Mouse (Mus musculus) liver, adult 2 months (tissue): ENCODE results near the gene Tlk1. TPM values are rescaled to one million over a fixed set of nuclear protein-coding genes. Genes with fewer than 3 reads are reported as not detected.

Source experiments
- DNase-seq: peaks from one replicate; pipeline ENCODE4 v3.0.0-alpha.2; 2011; ENCODE audit warnings: low read depth, low spot score; ENCODE audit errors: extremely low read depth
- H3K27ac ChIP-seq: fragments of 200-500 bp; replicated peaks from 2 replicates; pipeline ENCODE4 v1.5.1; 2012; ENCODE audit warnings: low read depth, mild to moderate bottlenecking, control low read depth, inconsistent platforms, low read length; ENCODE audit not compliant: insufficient read depth
- H3K27me3 ChIP-seq: fragments of 200-500 bp; 2 replicates; pipeline ENCODE4 v1.6.1; 2012; ENCODE audit warnings: mild to moderate bottlenecking, moderate library complexity, low read length, inconsistent platforms; ENCODE audit not compliant: control insufficient read depth, insufficient read depth
- H3K36me3 ChIP-seq: fragments of 200-500 bp; 2 replicates; pipeline ENCODE4 v1.6.1; 2012; ENCODE audit warnings: low read length, inconsistent platforms; ENCODE audit not compliant: control insufficient read depth, insufficient read depth
- H3K4me1 ChIP-seq: fragments of 200-500 bp; 2 replicates; pipeline ENCODE4 v1.6.1; 2011; ENCODE audit warnings: low read length; ENCODE audit not compliant: control insufficient read depth, insufficient read depth
- H3K4me3 ChIP-seq: fragments of 200-500 bp; 2 replicates; pipeline ENCODE4 v1.5.1; 2011; ENCODE audit warnings: low read depth, mild to moderate bottlenecking, control low read depth, low read length, moderate library complexity; ENCODE audit not compliant: insufficient read depth
- H3K79me2 ChIP-seq: fragments of 200-500 bp; 2 replicates; pipeline ENCODE4 v1.6.1; 2012; ENCODE audit warnings: inconsistent platforms, mild to moderate bottlenecking, low read length, moderate library complexity; ENCODE audit not compliant: control insufficient read depth, insufficient read depth
- H3K9ac ChIP-seq: fragments of 200-500 bp; 2 replicates; pipeline ENCODE4 v1.6.1; 2012; ENCODE audit warnings: low read depth, mild to moderate bottlenecking, control low read depth, inconsistent platforms, low read length
- CTCF ChIP-seq: fragments of 200-500 bp; IDR thresholded peaks from 2 replicates; pipeline ENCODE4 v1.5.1; 2011; ENCODE audit warnings: low read depth, low read length, control low read depth
- POLR2A ChIP-seq: fragments of 200-500 bp; IDR thresholded peaks from 2 replicates; pipeline ENCODE4 v1.6.1; 2011; ENCODE audit warnings: low read length, control low read depth; ENCODE audit not compliant: insufficient read depth; ENCODE audit errors: extremely low read depth
- WGBS: fragments of 180-500 bp; shearing (Covaris S2); methylation state at CpG from one replicate; pipeline ENCODE4 v1.1.7; 2018; 5-methylcytosine and 5-hydroxymethylcytosine counted together
- polyA plus RNA-seq: library from polyadenylated mRNA; depleted of rRNA; stranded (reverse); fragments of >200 nt; gene quantifications from 2 replicates; pipeline ENCODE4 v1.2.3, GENCODE M21; 2012; rRNA removed
- total RNA-seq: library from RNA; depleted of rRNA; stranded (reverse); fragments of >200 nt; gene quantifications from 2 replicates; pipeline ENCODE4 v1.2.3, GENCODE M21; 2014; rRNA removed

The Tlk1 gene
- total and polyA plus RNA-seq, 2 experiments: 5.6 to 21.4 TPM

GRCm38 (mm10) chr2:70672476-70672875 is 153.1 kb downstream of the Tlk1 start:
- Histone ChIP-seq H3K4me1 (peaks cover 25% of the 10 kb centered on the region), H3K36me3 (peaks cover 2% of the 10 kb centered on the region; the same call in 1 of the 2 replicates), H3K27ac (no peak overlapping the region), H3K4me3 (no peak overlapping the region), H3K9ac (no peak overlapping the region), H3K79me2 (peaks cover 31% of the 10 kb centered on the region; the same call in 1 of the 2 replicates), H3K27me3 (no peaks in the 10 kb centered on the region)
- no peak for DNase-seq
- no peak for TF ChIP-seq CTCF
- no peak for TF ChIP-seq POLR2A
- 69% methylated on average over 2 of the region's 2 CpGs for whole genome bisulfite sequencing

GRCm38 (mm10) chr2:70669896-70670295 is 155.6 kb downstream of the Tlk1 start:
- peaks cover 31% of the 10 kb centered on the region; the same call in 1 of the 2 replicates for H3K79me2 ChIP-seq
- 23% methylated on average over 2 of the region's 2 CpGs for WGBS
- no peak for TF ChIP-seq CTCF
- no peak for TF ChIP-seq POLR2A
- H3K9ac ChIP-seq: no peak overlapping the region
- H3K4me1 ChIP-seq: peaks cover 41% of the 10 kb centered on the region
- no peak for DNase-seq
- no peaks in the 10 kb centered on the region for H3K27me3 ChIP-seq
- H3K27ac ChIP-seq: no peak overlapping the region
- H3K36me3 ChIP-seq: no peaks in the 10 kb centered on the region
- no peak overlapping the region for H3K4me3 ChIP-seq

GRCm38 (mm10) chr2:70669241-70669640 is 156.3 kb downstream of the Tlk1 start:
- DNase-seq: no peak
- Histone ChIP-seq H3K4me1 (peaks cover 40% of the 10 kb centered on the region), H3K79me2 (peaks cover 32% of the 10 kb centered on the region; the same call in 1 of the 2 replicates), H3K36me3 (no peaks in the 10 kb centered on the region), H3K4me3 (no peak overlapping the region), H3K27ac (no peak overlapping the region), H3K27me3 (no peaks in the 10 kb centered on the region), H3K9ac (no peak overlapping the region)
- TF ChIP-seq CTCF (no peak), POLR2A (no peak)
- WGBS: 87% methylated on average over 2 of the region's 2 CpGs

GRCm38 (mm10) chr2:70667016-70667415 is 158.5 kb downstream of the Tlk1 start:
- H3K79me2 ChIP-seq: peaks cover 40% of the 10 kb centered on the region; the same call in 1 of the 2 replicates
- H3K27ac ChIP-seq: no peak overlapping the region; the same call in 1 of the 2 replicates
- no peak for TF ChIP-seq POLR2A
- TF ChIP-seq CTCF: no peak
- 59% methylated on average over 7 of the region's 7 CpGs for WGBS
- H3K36me3 ChIP-seq: no peaks in the 10 kb centered on the region
- H3K4me3 ChIP-seq: no peak overlapping the region
- H3K27me3 ChIP-seq: no peaks in the 10 kb centered on the region
- H3K9ac ChIP-seq: no peak overlapping the region
- peaks cover 33% of the 10 kb centered on the region for H3K4me1 ChIP-seq
- no peak for DNase-seq

GRCm38 (mm10) chr2:70663764-70664163 is 161.8 kb downstream of the Tlk1 start:
- WGBS: 63% methylated on average over 5 of the region's 5 CpGs
- no peak for TF ChIP-seq POLR2A
- no peak for TF ChIP-seq CTCF
- Histone ChIP-seq H3K4me3 (no peak overlapping the region), H3K36me3 (no peaks in the 10 kb centered on the region), H3K79me2 (peaks cover 28% of the 10 kb centered on the region; the same call in 1 of the 2 replicates), H3K27ac (no peak overlapping the region), H3K27me3 (no peaks in the 10 kb centered on the region), H3K9ac (no peak overlapping the region), H3K4me1 (peaks cover 24% of the 10 kb centered on the region)
- no peak for DNase-seq

Other genes starting within 250 kb of the Tlk1 start
- 28.6 and 35.1 TPM in 2 replicates for gene Gorasp2, start 164.2 kb downstream of the Tlk1 start, total RNA-seq
- gene Gorasp2, start 164.2 kb downstream of the Tlk1 start, polyA plus RNA-seq: 89.5 and 94.4 TPM in 2 replicates
- gene Gm26558, start 163.6 kb downstream of the Tlk1 start, total RNA-seq: 0.55 TPM in 1 of 2 replicates, not detected in the other
- 0.45 and 0.58 TPM in 2 replicates for gene Gm26558, start 163.6 kb downstream of the Tlk1 start, polyA plus RNA-seq
- gene Dcaf17, start 229.6 kb upstream of the Tlk1 start, total RNA-seq: 8.3 and 9.5 TPM in 2 replicates
- 2.1 and 2.8 TPM in 2 replicates for gene Dcaf17, start 229.6 kb upstream of the Tlk1 start, polyA plus RNA-seq
- 10.8 and 11.7 TPM in 2 replicates for gene Mettl8, start 229.9 kb upstream of the Tlk1 start, total RNA-seq
- gene Mettl8, start 229.9 kb upstream of the Tlk1 start, polyA plus RNA-seq: 2.5 and 2.7 TPM in 2 replicates